Mouse (Mus musculus) stomach, postnatal 0 days (tissue): ENCODE results near the gene Atp13a4. TPM values are rescaled to one million over a fixed set of nuclear protein-coding genes. Genes with fewer than 3 reads are reported as not detected.
A peak's percentile ranks its signal among the peaks of the same experiment; 100 is the strongest.

Experiments used
- ATAC-seq: fragments of 200-750 bp; cut with Nextera tagmentation; 2 replicates; pipeline ENCODE4 v1.8.0; 2017; ENCODE audit not compliant: low FRiP score, low TSS enrichment
- DNase-seq: peaks from one replicate; pipeline ENCODE4 v3.0.0-alpha.2; 2016; ENCODE audit warnings: low spot score
- H3K27ac ChIP-seq: fragments of 300-500 bp; sonication (generic); replicated peaks from 2 replicates; pipeline ENCODE4 v1.5.1; 2014; ENCODE audit warnings: mild to moderate bottlenecking, control low read depth
- H3K27me3 ChIP-seq: fragments of 300-500 bp; sonication (generic); 2 replicates; pipeline ENCODE4 v1.6.1; 2014; ENCODE audit warnings: low read length; ENCODE audit not compliant: control insufficient read depth, insufficient read depth
- H3K36me3 ChIP-seq: fragments of 300-500 bp; sonication (generic); 2 replicates; pipeline ENCODE4 v1.6.1; 2014; ENCODE audit warnings: low read length, mixed read lengths; ENCODE audit not compliant: control insufficient read depth, insufficient read depth
- H3K4me1 ChIP-seq: fragments of 300-500 bp; sonication (generic); replicated peaks from 2 replicates; pipeline ENCODE4 v1.6.1; 2014; ENCODE audit warnings: antibody characterized with exemption; ENCODE audit not compliant: control insufficient read depth, insufficient read depth
- H3K4me2 ChIP-seq: fragments of 300-500 bp; sonication (generic); replicated peaks from 2 replicates; pipeline ENCODE4 v1.6.1; 2014; ENCODE audit warnings: low read depth, mild to moderate bottlenecking, control low read depth, moderate library complexity
- H3K4me3 ChIP-seq: fragments of 300-500 bp; sonication (generic); 2 replicates; pipeline ENCODE4 v1.5.1; 2014; ENCODE audit warnings: low read depth, low read length, control low read depth
- H3K9ac ChIP-seq: fragments of 300-500 bp; sonication (generic); 2 replicates; pipeline ENCODE4 v1.6.1; 2014; ENCODE audit warnings: mild to moderate bottlenecking, low read length, control low read depth, mixed read lengths
- H3K9me3 ChIP-seq: fragments of 300-500 bp; sonication (generic); 2 replicates; pipeline ENCODE4 v1.6.1; 2016; ENCODE audit warnings: low read length; ENCODE audit not compliant: control insufficient read depth
- CTCF ChIP-seq: IDR thresholded peaks from 2 replicates; pipeline ENCODE4 v1.5.1; 2016; ENCODE audit warnings: antibody characterized with exemption, low read depth, mild to moderate bottlenecking, moderate library complexity
- EP300 ChIP-seq: optimal IDR thresholded peaks from 2 replicates; pipeline ENCODE3; 2016; ENCODE audit warnings: antibody characterized with exemption
- WGBS: fragments of 180-500 bp; shearing (Covaris S2); extraction: QIAGEN DNeasy Blood & Tissue Kit; methylation state at CpG from one replicate; pipeline ENCODE4 v1.1.7; 2014; 5-methylcytosine and 5-hydroxymethylcytosine counted together
- polyA plus RNA-seq: library from polyadenylated mRNA; unstranded; fragments of >200 nt; fragmentation: Nextera tagmentation; extraction: Ambion mirVana; gene quantifications from 2 replicates; pipeline ENCODE4 v1.2.1, GENCODE M21; 2015

The Atp13a4 gene
- 1.5 and 1.7 TPM in 2 replicates for polyA plus RNA-seq

DNA sequence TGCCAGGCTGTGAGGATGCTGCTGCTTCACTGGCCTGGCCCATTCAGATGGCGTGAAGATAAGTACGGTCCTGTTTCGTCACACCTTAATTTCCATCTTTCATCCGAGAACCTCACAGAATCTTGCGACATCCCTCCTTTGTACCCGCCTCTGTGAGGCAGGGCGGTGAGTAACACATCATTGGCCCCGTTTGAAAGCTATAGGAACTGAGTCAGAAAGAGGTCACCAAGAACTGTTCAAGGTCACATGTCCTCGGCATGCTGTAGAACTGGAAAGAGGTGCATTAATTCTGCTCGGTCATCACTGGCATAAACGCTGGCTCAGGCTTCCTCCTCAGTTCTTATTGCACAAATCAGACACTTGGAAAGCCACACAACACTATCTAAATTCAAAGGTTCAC is at the start of gene Atp13a4:
TSS of gene Atp13a4 (minus strand) at position 36 of the 400 bp plus-strand sequence.
- peak; percentile 40; the same call in 1 of the 2 replicates for ATAC-seq
- H3K4me1 ChIP-seq: no peaks in the 10 kb centered on the region
- no peaks in the 10 kb centered on the region for H3K9me3 ChIP-seq
- no peak within 1 kb of the TSS for H3K4me3 ChIP-seq
- H3K27me3 ChIP-seq: no peaks in the 10 kb centered on the region
- 67% methylated on average over 11 of the region's 11 CpGs for WGBS
- H3K4me2 ChIP-seq: no peak within 1 kb of the TSS
- no peaks in the 10 kb centered on the region for H3K36me3 ChIP-seq
- no peak for TF ChIP-seq CTCF
- TF ChIP-seq EP300: no peak
- DNase-seq: no peak
- H3K27ac ChIP-seq: no peak within 1 kb of the TSS
- no peak within 1 kb of the TSS for H3K9ac ChIP-seq

DNA sequence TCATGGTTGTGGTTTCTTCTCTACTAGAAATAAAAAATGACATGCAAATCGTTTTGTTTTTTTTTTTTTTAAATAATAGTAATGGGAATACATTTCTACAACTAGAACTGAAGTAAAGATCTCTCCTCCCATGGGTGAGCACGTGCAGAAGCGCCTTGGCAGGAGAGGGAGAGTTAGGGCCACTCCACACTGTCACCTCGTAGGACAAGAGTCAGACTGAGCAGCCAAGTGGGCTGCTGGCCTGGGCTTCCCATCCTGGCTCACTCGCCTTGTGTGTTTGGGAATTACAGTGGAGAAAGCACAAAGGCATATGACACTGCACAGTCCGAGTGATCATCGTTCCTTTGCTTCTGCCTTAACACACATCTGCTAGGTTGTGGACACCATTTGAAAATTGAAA is 47.5 kb upstream of the Atp13a4 start:
- Histone ChIP-seq H3K27me3 (no peaks in the 10 kb centered on the region), H3K36me3 (peaks cover 7% of the 10 kb centered on the region; the same call in 1 of the 2 replicates), H3K27ac (no peak overlapping the region), H3K9me3 (no peaks in the 10 kb centered on the region), H3K4me3 (no peak overlapping the region), H3K9ac (no peak overlapping the region), H3K4me2 (no peak overlapping the region), H3K4me1 (no peaks in the 10 kb centered on the region)
- WGBS: 83% methylated on average over 7 of the region's 7 CpGs
- no peak for DNase-seq
- ATAC-seq: no peak
- TF ChIP-seq CTCF (no peak), EP300 (no peak)

DNA sequence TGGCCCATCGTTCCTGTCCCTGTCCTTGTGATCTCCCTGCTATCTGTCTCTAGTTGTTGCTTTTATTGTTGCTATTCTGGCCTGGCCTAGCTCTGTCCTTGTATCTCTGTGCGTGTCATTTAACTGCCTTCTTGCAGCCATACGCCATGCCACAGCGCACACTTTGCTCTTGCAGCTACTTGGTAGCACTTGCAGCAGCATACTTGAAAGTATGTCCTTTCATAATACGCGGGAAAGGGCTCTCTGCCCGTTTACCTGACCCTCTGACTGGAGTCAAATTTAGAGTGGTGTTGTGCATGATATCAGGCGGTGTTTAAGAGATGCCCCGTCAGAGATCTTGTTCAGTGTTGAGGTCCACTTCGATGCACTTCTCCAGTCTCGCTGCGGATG is 35.1 kb upstream of the Atp13a4 start:
- no peaks in the 10 kb centered on the region for H3K4me1 ChIP-seq
- H3K4me2 ChIP-seq: peak overlapping the region; percentile 81
- peak overlapping the region; percentile 97 for H3K4me3 ChIP-seq
- peak overlapping the region; percentile 95 for H3K9ac ChIP-seq
- no peak overlapping the region for H3K27ac ChIP-seq
- TF ChIP-seq EP300 (no peak), CTCF (no peak)
- DNase-seq (peak; percentile 28), ATAC-seq (peak; percentile 19; the same call in 1 of the 2 replicates)
- no peaks in the 10 kb centered on the region for H3K36me3 ChIP-seq
- 10% methylated on average over 12 of the region's 12 CpGs for WGBS
- no peaks in the 10 kb centered on the region for H3K9me3 ChIP-seq
- H3K27me3 ChIP-seq: no peaks in the 10 kb centered on the region

DNA sequence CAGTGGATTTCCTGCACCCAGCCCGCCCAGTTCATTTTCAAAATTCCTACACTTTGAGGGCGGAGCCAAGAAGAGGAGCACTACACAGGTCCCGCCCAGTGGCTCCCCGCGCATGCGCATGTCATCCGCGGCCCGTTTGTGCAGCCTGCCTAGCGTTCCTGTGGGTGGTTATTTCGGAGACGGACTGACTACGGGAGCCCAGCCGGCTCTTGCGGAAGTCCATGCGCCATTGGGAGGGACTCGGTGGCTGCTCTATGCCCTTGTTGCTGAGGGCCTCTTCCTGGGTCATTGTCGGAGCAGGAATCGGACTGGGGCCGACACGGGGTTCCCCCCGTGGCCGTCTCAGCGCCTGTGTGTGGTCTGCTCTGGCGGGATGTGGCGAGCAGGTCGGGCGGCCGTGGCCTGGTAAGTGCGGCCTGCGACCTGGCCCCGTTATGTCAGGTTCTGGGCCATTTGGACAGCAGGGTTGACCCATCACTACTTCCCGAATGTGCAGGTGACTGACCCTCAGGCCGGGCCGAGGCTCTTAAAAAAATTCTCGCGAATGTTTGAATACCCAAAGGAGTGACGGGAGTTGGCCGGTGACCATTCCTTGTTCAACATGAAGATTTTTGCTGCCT is 34.6 kb upstream of the Atp13a4 start, which contains the start of gene Opa1:
TSS of gene Opa1 (plus strand) at position 168 of the 620 bp plus-strand sequence.
- Histone ChIP-seq H3K9ac (peak within 1 kb of the TSS; percentile 95), H3K9me3 (no peaks in the 10 kb centered on the region), H3K36me3 (no peaks in the 10 kb centered on the region), H3K27ac (0 out of 2 replicates have a peak within 1 kb of the TSS, but pooled peaks have one; percentile 40), H3K4me1 (no peaks in the 10 kb centered on the region), H3K4me3 (peak within 1 kb of the TSS; percentile 97), H3K27me3 (no peaks in the 10 kb centered on the region), H3K4me2 (peak within 1 kb of the TSS; percentile 81)
- TF ChIP-seq CTCF (peak; percentile 21; the same call in 1 of the 2 replicates), EP300 (peak; percentile 39)
- under 1% methylated on average over 39 of the region's 39 CpGs for WGBS
- DNase-seq: peak; percentile 97
- peak; percentile 98 for ATAC-seq

DNA sequence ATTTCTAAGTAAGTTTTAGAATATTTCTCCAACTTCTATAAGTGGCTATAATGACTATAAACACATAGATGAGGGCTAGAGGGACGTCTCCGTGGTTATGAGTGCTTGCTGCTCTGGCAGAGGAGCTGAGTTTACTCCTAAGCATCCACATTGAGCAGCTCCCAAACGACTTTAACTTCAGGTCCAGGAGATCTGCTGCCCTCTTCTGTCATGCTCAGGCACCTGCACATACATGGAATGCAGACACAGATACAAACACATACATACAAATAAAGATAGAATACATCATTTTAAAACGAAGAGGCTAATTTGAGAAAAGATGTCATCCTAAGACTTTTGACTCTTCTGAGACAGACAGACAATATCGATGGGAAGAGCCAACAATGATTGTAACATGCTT is 31.0 kb upstream of the Atp13a4 start:
- Histone ChIP-seq H3K27ac (no peak overlapping the region), H3K27me3 (no peaks in the 10 kb centered on the region), H3K9me3 (no peaks in the 10 kb centered on the region), H3K4me1 (no peaks in the 10 kb centered on the region), H3K4me2 (no peak overlapping the region), H3K4me3 (no peak overlapping the region), H3K9ac (no peak overlapping the region), H3K36me3 (no peaks in the 10 kb centered on the region)
- 9% methylated on average over 5 of the region's 5 CpGs for WGBS
- ATAC-seq (no peak), DNase-seq (peak; percentile 17)
- TF ChIP-seq CTCF: peak; percentile 77
- TF ChIP-seq EP300: no peak

DNA sequence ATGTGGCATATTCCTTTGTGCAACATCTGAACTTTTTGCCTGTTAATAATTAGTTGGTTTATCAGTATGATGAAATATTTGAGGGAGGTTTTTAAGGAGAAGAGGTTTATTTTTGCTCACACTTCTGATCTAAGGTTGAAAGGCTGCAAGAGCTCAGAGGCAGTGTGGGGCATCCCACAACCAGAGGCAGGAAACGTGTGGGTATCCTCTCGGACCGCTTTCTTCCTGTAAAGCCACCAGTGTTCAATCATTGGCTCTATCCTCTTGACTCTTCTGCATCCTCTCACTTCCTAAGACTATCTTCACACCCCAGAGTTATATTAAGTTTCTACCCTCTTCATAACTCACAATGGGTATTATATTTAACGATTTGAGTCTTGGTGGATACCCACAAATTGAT is 29.3 kb upstream of the Atp13a4 start:
- no peaks in the 10 kb centered on the region for H3K9me3 ChIP-seq
- ATAC-seq: no peak
- no peaks in the 10 kb centered on the region for H3K27me3 ChIP-seq
- TF ChIP-seq EP300 (no peak), CTCF (no peak)
- no peak overlapping the region for H3K4me2 ChIP-seq
- no peak overlapping the region for H3K4me3 ChIP-seq
- 71% methylated on average over 4 of the region's 4 CpGs for whole genome bisulfite sequencing
- H3K9ac ChIP-seq: no peak overlapping the region
- H3K27ac ChIP-seq: no peak overlapping the region
- no peaks in the 10 kb centered on the region for H3K4me1 ChIP-seq
- no peaks in the 10 kb centered on the region for H3K36me3 ChIP-seq
- DNase-seq: no peak
